Mouse (Mus musculus): ENCODE results near the gene Gli3.

The Gli3 gene

GRCm38 (mm10) chr13:15488065-15488464 is 25.0 kb downstream of the Gli3 start:
- DNase-seq (ENCODE audit: extremely low read depth, low read depth): no peak

DNA sequence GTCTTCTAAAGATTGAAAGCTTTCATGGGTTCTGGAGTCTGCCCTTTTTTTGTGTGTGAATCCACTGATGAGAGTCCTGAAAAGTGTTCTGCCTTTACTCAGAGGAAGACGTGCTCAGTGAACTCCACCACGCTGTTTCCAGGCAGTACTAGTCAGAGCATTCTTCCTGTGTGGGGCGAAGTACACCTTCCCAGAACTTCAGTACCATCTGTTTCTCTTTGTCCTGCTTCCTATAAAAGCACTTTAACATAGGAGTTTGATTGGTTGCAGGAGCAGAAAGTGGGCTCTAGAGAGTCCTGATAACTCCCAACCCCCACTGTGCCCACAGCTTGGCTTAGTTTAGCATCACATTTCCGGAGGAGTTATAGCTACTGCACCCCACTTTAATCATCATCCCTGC is 32.8 kb downstream of the Gli3 start:
- DNase-seq (ENCODE audit: extremely low read depth, low read depth): no peak

DNA sequence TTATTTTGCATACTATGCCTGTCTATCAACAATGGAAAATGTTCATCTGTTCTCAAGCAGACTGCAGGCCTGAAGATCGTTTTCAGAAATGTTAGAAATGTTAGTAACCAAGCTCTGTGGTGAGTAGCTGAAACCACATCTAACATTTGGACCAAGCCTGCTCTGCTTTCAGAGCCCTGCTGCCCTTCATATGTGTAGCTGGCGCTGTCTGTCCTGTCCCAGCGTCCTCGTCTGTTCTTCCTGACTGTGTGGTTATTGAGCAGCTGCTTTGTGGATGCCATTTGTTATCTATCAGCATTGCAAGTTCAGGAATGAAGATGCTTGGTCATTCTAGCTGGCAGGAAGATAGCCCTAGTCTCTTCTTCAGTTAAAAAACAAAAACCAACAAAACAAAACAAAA is 35.3 kb downstream of the Gli3 start:
- no peak for DNase-seq (ENCODE audit: extremely low read depth, low read depth)

- no peak for DNase-seq (ENCODE audit: extremely low read depth, low read depth)
These were observed 47.9 kb downstream of the Gli3 start for GRCm38 (mm10) chr13:15510925-15511324.

GRCm38 (mm10) chr13:15513114-15513513 is 50.1 kb downstream of the Gli3 start:
- no peak for DNase-seq (ENCODE audit: extremely low read depth, low read depth)

DNA sequence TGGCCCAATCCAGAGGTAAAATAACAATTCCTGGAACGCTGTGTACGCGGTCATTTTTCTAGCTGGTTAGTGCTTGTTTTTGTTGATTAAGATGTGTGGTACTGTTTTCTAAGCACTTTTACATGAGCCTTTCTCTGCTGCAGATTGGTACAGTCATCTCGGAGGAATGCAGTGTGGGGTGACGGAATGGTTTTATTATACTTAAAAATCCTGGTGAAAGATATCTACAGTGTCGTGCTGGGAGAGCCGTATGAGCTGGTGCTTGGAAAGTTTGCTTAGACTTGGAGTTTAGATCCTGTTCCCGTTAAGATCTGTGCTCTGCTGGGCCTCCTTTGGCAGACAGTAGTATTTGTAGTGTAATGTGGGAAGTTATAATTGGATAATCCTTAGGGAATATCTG is 51.0 kb downstream of the Gli3 start:
- no peak for DNase-seq (ENCODE audit: extremely low read depth, low read depth)

DNA sequence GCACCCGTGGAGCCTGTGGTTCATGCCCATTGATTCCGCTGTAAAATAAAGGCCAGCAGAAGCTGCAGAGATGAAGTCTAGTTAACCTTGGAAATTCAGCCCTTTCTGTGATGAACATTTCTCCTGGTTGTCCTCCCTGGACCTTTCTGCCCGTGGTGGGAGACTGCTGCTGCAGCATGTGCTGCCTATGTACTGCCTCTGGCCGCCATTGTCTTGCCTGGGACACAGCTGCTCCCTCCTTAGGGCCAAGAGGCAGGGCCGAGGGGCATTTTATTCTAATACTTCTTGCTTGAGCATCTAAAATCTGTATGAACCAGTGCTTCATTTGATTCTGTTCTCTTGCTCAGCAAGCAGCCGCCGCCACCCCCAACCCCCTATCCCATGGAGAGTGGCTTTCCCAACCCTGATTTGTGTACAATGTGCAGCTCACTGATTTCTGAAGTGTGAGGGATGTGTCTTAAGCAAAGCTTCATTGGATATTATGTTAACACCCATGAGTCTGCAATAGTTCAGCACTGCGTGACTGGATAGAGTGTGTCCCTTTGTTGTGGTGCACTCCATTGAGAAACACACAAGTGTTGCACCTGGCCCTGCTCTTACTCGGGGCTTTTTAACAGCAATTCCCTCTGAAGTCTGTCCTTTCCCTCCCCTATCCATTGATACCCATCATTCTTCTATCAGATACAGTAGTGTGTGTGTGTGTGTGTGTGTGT is 54.2 kb downstream of the Gli3 start:
- DNase-seq (ENCODE audit: extremely low read depth, low read depth): no peak

- no peak for DNase-seq (ENCODE audit: extremely low read depth, low read depth)
These were observed 57.3 kb downstream of the Gli3 start for GRCm38 (mm10) chr13:15520353-15520752.

DNA sequence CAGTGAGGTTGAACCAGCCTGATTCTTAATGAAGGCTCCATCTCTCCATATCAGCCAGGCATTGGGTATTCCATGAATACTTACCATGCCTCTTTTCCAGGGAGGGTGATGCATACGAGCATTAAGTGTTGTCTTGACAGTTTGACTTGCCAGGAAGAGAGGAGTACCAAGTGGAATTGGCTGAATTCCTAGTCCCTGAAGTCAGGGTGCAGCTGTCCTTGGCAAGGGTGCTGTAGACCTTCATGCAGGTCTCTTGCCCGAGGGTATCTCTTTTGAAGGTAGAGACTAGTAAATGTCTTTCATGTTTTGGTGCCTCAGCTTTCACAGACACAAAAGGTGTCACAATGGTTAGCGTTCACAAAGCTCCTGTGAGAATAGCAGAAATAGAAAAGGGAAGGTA is 59.1 kb downstream of the Gli3 start:
- no peak for DNase-seq (ENCODE audit: extremely low read depth, low read depth)

- no peak for DNase-seq (ENCODE audit: extremely low read depth, low read depth)
These were observed 61.2 kb downstream of the Gli3 start for GRCm38 (mm10) chr13:15524208-15524607.

GRCm38 (mm10) chr13:15526691-15527090 is 63.7 kb downstream of the Gli3 start:
- no peak for DNase-seq (ENCODE audit: extremely low read depth, low read depth)

- no peak for DNase-seq (ENCODE audit: extremely low read depth, low read depth)
These were observed 68.5 kb downstream of the Gli3 start for GRCm38 (mm10) chr13:15531568-15531967.

DNA sequence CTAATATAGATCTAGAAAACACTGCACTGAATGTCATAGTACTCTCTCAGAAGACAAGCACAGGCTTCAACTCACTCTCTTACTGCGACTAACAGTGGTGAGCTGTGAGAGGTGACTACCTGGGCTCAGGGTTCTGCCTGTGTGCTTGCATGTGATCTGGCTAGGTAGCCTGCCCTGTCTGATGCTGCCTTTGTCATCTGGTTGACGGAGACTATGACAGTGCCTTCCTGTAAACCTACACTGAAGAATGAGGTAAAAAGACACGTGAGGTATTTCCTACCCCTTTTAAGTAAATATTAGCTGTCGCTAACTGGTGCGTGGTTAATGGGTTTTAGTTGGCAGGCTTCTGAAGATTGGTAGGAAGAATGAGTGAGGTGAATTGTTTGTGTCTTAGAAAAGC is 74.2 kb downstream of the Gli3 start:
- DNase-seq (ENCODE audit: extremely low read depth, low read depth): no peak

DNA sequence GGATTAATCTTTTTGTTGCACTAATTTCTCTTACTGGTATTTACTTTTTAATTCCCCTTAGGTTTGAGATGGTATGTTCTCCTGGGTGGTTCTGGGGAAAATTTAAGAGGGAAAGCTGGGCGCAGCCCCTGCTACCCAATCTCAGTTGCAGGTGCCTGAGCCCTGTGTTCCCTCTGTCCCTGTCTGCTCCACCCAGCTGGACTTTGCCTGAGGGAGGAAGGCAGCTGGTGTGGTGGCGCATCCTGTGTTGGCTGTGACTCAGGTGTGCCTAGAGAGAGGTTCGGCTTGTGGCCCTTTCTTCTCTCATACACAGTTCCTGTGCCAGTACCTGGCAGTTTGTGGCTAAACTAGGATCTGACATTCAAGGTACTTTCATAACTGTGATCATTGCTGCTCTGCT is 74.6 kb downstream of the Gli3 start:
- DNase-seq (ENCODE audit: extremely low read depth, low read depth): no peak

DNA sequence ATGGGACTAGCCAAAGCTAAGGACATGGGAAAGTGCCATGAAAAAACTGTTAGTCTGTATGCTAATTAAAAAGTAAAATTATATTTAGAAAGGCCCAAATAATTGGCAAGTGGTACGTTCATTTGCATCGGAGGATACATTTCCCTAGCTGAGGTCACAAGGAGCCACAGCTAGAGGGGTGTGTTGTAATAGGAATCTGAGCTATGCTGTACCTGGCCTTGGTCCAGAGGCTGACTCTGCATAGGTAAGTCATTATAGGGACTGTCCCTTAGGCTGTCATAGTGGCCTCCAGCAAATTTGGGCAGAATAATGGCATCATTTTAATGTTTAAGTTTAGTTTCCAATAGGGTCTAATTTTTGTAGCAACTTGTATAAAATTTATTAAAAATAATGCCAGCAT is 75.4 kb downstream of the Gli3 start:
- DNase-seq (ENCODE audit: extremely low read depth, low read depth): no peak

- DNase-seq (ENCODE audit: extremely low read depth, low read depth): no peak
These were observed 79.0 kb downstream of the Gli3 start for GRCm38 (mm10) chr13:15542053-15542452.

DNA sequence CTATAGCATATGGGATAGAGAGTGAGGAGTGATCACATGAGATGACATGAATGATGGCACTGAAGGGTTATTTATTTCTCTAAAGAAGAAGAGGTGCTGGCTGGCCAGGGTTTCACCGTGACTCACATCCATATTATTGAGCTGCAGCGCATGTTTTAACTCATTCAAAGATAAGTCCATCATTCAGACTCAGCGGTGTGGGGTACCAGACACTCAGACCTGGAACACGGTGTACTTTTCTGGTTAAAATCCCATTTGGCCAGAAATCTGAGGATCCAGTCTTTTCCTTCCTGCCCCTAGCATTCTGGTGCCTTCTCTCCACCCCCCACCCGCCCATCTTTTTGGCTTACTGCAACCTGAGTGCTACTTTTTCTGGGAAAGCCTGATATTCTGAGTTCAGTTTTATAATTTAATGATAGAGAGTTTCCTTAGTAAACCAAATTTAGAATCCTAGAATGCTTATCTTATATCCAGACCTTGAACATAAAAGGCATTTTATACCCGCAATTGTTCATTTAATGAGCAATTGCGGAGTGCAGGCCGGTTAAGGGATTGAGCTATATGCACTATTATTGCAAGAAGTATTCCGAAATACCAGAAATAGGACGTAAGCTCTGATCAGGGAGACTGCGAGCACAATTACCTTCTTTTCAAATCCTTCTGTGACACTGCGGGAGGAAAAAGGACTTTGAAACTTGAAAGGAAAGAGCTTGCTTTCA is 80.3 kb downstream of the Gli3 start:
- no peak for DNase-seq (ENCODE audit: extremely low read depth, low read depth)

DNA sequence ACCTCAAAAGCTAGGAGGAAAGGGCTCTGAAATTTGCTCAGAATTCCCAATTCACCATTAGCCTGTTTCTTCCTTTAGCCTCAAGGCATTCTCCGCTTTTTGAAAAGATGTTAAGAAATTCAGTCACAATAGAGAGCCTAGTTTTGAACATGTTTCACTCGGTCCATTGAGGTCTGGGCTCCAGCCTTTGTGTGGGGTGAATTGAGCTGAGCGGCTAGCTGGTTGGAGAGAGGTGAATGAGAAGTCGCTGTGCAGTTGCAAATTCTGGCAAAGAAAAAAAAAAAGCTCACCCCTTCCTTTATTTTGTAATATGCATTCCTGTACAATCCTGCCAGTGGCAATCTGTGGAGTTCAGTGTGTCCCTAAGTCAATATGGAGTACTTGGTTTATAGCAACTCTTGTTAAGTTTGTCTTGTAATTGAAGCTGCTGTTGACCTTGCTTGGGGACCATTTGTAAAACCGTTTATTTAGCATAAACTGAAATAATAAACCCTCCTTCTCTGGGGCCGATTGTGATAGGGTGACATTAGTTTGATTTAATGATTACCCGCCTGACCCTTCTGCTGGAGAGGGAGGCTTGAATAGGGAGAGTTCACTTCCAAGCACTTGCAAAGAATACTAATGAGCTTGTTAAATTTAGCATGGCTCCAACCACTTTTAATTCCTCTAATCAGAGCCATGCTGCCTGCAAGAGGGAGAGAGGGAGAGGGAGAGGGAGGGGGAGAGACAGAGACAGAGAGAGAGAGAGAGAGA is 81.0 kb downstream of the Gli3 start:
- DNase-seq (ENCODE audit: extremely low read depth, low read depth): no peak

- DNase-seq (ENCODE audit: extremely low read depth, low read depth): no peak
These were observed 82.4 kb downstream of the Gli3 start for GRCm38 (mm10) chr13:15545346-15545896.

GRCm38 (mm10) chr13:15546258-15546657 is 83.2 kb downstream of the Gli3 start:
- no peak for DNase-seq (ENCODE audit: extremely low read depth, low read depth)

- DNase-seq (ENCODE audit: extremely low read depth, low read depth): no peak
These were observed 86.4 kb downstream of the Gli3 start for GRCm38 (mm10) chr13:15549466-15549865.

DNA sequence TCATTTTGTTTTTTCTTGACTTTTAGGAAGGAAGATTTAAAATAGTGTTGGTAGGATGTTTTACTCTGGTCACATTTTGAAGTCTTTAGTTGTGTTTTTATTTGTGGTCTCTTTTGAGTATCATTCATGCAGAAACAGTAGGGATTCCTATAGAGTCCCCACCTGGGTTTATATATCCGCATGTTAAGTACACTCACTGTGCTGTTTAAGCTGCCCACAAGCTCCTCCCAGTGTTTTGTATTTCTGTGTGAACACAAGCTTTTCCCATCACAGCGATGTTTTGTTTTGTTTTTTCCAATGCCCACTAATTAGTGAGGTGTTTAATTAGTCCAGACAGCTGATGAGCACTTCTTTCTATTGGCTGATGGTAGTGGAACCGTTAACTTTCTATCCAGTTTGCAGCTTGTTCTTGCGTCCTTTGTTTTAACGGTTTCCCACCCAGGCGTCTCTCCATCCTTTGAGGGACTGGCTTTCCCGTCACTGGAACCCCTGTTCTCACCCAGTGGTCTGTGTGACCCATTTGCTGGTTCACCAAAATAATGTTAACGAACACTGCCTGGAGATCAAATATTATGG is 87.1 kb downstream of the Gli3 start:
- DNase-seq (ENCODE audit: extremely low read depth, low read depth): no peak

Data from MEL-GATA-1-ER (cell line).